Mouse (Mus musculus) G1E (cell line): ENCODE measurements around the gene Ftsj1. TPM values are rescaled to one million over a fixed set of nuclear protein-coding genes. Genes with fewer than 3 reads are reported as not detected.

Source experiments
- ATAC-seq: 2 replicates; pipeline ENCODE4 v1.8.0; 2016; ENCODE audit warnings: mild to moderate bottlenecking; ENCODE audit not compliant: insufficient number of reproducible peaks, poor library complexity, low FRiP score, severe bottlenecking; ENCODE audit errors: extremely low read depth
- DNase-seq: peaks from one replicate; pipeline ENCODE4 v3.0.0; 2012; ENCODE audit warnings: low spot score
- H3K27me3 ChIP-seq: 2 replicates; pipeline ENCODE4 v1.6.1; 2012; ENCODE audit warnings: mild to moderate bottlenecking, low read length, inconsistent platforms; ENCODE audit not compliant: insufficient read depth
- H3K36me3 ChIP-seq: replicated peaks from 2 replicates; pipeline ENCODE3; 2012; ENCODE audit warnings: mild to moderate bottlenecking, inconsistent platforms
- H3K4me1 ChIP-seq: 2 replicates; pipeline ENCODE4 v1.6.1; 2012; ENCODE audit warnings: low read depth, low read length, inconsistent platforms, mixed read lengths; ENCODE audit not compliant: insufficient read depth
- H3K4me3 ChIP-seq: 2 replicates; pipeline ENCODE4 v1.5.1; 2012; ENCODE audit warnings: low read depth, mild to moderate bottlenecking, inconsistent platforms, low read length, moderate library complexity, mixed read lengths
- H3K9me3 ChIP-seq: replicated peaks from 2 replicates; pipeline ENCODE4 v1.6.1; 2012; ENCODE audit warnings: inconsistent platforms
- CTCF ChIP-seq: IDR thresholded peaks from 2 replicates; pipeline ENCODE4 v1.5.1; 2012; ENCODE audit warnings: low read depth, low read length, inconsistent platforms, mixed read lengths
- GATA1 ChIP-seq: IDR thresholded peaks from 2 replicates; pipeline ENCODE4 v1.6.1; 2012; ENCODE audit warnings: borderline replicate concordance, low read length, inconsistent platforms, mixed read lengths
- GATA2 ChIP-seq: IDR thresholded peaks from 2 replicates; pipeline ENCODE4 v1.6.1; 2012; ENCODE audit warnings: low read depth, low read length, inconsistent platforms, borderline replicate concordance
- POLR2AphosphoS5 ChIP-seq: IDR thresholded peaks from 2 replicates; pipeline ENCODE4 v1.6.1; 2012; ENCODE audit warnings: low read depth, low read length, inconsistent platforms; ENCODE audit not compliant: insufficient replicate concordance
- TAL1 ChIP-seq: conservative IDR thresholded peaks from 2 replicates; pipeline ENCODE4 v1.6.1; 2012; ENCODE audit warnings: low read depth, low read length, inconsistent platforms, mixed read lengths
- polyA plus RNA-seq: library from polyadenylated mRNA; stranded (reverse); fragments of >175 nt; gene quantifications from 2 replicates; pipeline ENCODE4 v1.2.3, GENCODE M21; 2012
- total RNA-seq, 2 experiments: library from RNA; stranded (forward) in 1 of 2; stranded (reverse) in 1 of 2; fragments of 200-1000 nt in 1 of 2; fragments of >200 nt in 1 of 2; fragmentation: Nextera tagmentation in 1 of 2; gene quantifications; 2 replicates each; pipeline ENCODE4 v1.2.3; 2014 to 2017

Gene Ftsj1
- total and polyA plus RNA-seq, 3 experiments = 10.3 to 44.0 (median 16.1) TPM

DNA sequence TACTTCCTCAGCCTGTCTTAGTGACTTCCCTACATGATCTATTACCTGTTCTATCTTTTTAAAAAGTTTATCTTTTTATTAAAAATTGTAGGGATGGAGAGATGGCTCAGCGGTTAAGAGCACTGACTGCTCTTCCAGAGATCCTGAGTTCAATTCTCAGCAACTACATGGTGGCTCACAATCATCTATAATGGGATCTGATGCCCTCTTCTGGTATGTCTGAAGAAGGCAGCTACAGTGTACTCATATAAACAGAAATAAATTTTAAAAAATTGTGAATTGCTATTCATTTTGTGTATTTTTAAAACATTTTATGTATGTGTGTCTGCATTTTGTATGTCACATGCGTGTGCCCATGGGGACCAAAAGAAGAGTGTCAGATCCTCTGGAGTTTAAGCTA, 4.5 kb downstream of the Ftsj1 start:
- DNase-seq = no peak
- ATAC-seq = no peak
- Histone ChIP-seq H3K4me1 (peaks cover 13% of the 10 kb centered on the region), H3K36me3 (peaks cover 66% of the 10 kb centered on the region), H3K27me3 (no peaks in the 10 kb centered on the region), H3K4me3 (no peak overlapping the region), H3K9me3 (no peaks in the 10 kb centered on the region)
- TF ChIP-seq GATA1 (no peak), CTCF (no peak), TAL1 (no peak), POLR2AphosphoS5 (no peak), GATA2 (no peak)

DNA sequence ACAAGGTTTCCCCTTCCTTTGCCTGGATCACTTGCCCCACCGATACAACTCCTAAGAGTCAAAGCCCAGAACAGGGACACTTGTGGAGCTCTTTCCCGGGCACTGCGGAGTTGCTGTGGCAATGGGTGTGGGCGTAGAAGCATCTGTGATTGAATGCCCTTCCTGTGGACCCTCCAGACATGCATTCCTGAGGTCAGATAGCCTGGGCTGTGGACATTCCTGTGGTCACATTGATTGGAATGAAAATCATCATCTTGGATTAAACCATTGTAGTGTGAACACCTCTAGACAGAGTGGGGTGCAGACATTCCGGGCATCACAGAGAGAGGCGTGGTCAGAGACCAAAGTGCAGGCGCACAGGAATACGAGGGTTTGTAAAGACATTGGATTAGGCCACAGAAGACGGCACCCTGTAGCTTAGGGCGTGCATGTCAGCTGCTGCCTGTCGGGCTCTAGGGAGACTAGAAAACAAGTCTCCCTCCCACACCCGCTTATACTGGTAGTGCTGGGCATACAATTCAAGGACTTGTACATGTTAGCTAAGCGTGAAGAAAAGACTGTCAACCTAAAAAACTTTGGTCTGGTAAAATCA, 13.3 kb downstream of the Ftsj1 start:
- Histone ChIP-seq H3K9me3 (no peaks in the 10 kb centered on the region), H3K27me3 (no peaks in the 10 kb centered on the region), H3K4me3 (no peak overlapping the region), H3K36me3 (peaks cover 36% of the 10 kb centered on the region), H3K4me1 (peaks cover 8% of the 10 kb centered on the region; the same call in 1 of the 2 replicates)
- TF ChIP-seq GATA1 (no peak), TAL1 (no peak), POLR2AphosphoS5 (no peak), GATA2 (no peak), CTCF (no peak)
- ATAC-seq = no peak
- no peak for DNase-seq

DNA sequence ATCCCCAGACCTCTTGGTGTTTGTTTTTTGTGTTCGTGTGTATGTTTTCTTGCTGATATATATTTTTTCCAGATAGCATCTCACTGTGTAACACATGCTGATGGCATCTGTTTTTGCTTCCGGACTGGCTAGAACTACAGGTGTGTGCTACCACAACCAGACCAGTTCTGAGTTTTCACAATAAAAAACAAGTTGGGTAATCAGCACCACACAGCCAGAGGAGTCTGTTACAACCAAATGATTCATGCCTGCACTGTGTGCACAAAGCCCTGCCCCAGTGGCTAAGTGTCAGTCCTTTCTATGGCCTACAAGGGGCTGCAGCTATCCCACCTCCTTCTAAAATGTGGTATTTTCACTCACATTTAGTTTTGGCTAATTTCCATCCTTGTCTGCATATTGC, 15.5 kb downstream of the Ftsj1 start:
- ATAC-seq = no peak
- no peaks in the 10 kb centered on the region for H3K27me3 ChIP-seq
- H3K9me3 ChIP-seq = no peaks in the 10 kb centered on the region
- TF ChIP-seq GATA1 (no peak), CTCF (no peak), TAL1 (no peak), GATA2 (no peak), POLR2AphosphoS5 (no peak)
- no peak overlapping the region for H3K4me3 ChIP-seq
- DNase-seq = no peak
- H3K4me1 ChIP-seq = peaks cover 13% of the 10 kb centered on the region; the same call in 1 of the 2 replicates
- H3K36me3 ChIP-seq = peaks cover 24% of the 10 kb centered on the region

GRCm38 (mm10) chrX:8233602-8234001, 18.6 kb downstream of the Ftsj1 start:
- no peak for ATAC-seq
- peaks cover 15% of the 10 kb centered on the region; the same call in 1 of the 2 replicates for H3K4me1 ChIP-seq
- H3K36me3 ChIP-seq = peaks cover under 1% of the 10 kb centered on the region
- no peaks in the 10 kb centered on the region for H3K9me3 ChIP-seq
- no peak for DNase-seq
- no peak overlapping the region for H3K4me3 ChIP-seq
- no peaks in the 10 kb centered on the region for H3K27me3 ChIP-seq
- no peak for TF ChIP-seq POLR2AphosphoS5
- no peak for TF ChIP-seq GATA1
- no peak for TF ChIP-seq CTCF
- no peak for TF ChIP-seq GATA2

GRCm38 (mm10) chrX:8230272-8230671, 21.9 kb downstream of the Ftsj1 start:
- H3K36me3 ChIP-seq = no peaks in the 10 kb centered on the region
- H3K4me1 ChIP-seq = peaks cover 7% of the 10 kb centered on the region; the same call in 1 of the 2 replicates
- H3K4me3 ChIP-seq = no peak overlapping the region
- no peaks in the 10 kb centered on the region for H3K9me3 ChIP-seq
- DNase-seq (no peak), ATAC-seq (no peak)
- H3K27me3 ChIP-seq = no peaks in the 10 kb centered on the region; the same call in 1 of the 2 replicates
- no peak for TF ChIP-seq TAL1
- no peak for TF ChIP-seq GATA1
- no peak for TF ChIP-seq CTCF
- TF ChIP-seq POLR2AphosphoS5 = no peak
- no peak for TF ChIP-seq GATA2

- TF ChIP-seq TAL1 = peak; percentile 87
- no peak for TF ChIP-seq CTCF
- ATAC-seq = peak; percentile 75
- peaks cover 50% of the 10 kb centered on the region for H3K4me1 ChIP-seq
Observed at GRCm38 (mm10) chrX:8223473-8223872, 28.7 kb downstream of the Ftsj1 start.

More at GRCm38 (mm10) chrX:8223473-8223872, 28.7 kb downstream of the Ftsj1 start:
- Histone ChIP-seq H3K36me3 (no peaks in the 10 kb centered on the region), H3K9me3 (no peaks in the 10 kb centered on the region), H3K27me3 (peaks cover 10% of the 10 kb centered on the region), H3K4me3 (no peak overlapping the region)
- peak; percentile 20 for DNase-seq
